Mouse (Mus musculus): ENCODE data around the gene Lrrfip2.

- TF ChIP-seq EP300 (IDR thresholded peaks at IDR 0.05; ENCODE audit: low read depth): no peak
- TF ChIP-seq CTCF (IDR thresholded peaks at IDR 0.05; ENCODE audit: low read depth): no peak
These were observed 120.3 kb downstream of the Lrrfip2 start for GRCm38 (mm10) chr9:111237726-111238125.
